Mouse (Mus musculus): Measurements from ENCODE around the gene Olfr1272. TPM values are rescaled to one million over a fixed set of nuclear protein-coding genes. Genes with fewer than 3 reads are reported as not detected.
"Not testable (repeated sequence)": the region's sequence is repeated elsewhere in the genome, so short reads cannot be mapped to it uniquely, and the experiment has no call there.

Olfr1272 gene
- total RNA-seq (2022): not detected

GRCm38 (mm10) chr2:90292741-90293140 lies at the start of gene Olfr1272:
TSS of gene Olfr1272 (minus strand) at chr2:90292841.
- no peak for DNase-seq

DNA sequence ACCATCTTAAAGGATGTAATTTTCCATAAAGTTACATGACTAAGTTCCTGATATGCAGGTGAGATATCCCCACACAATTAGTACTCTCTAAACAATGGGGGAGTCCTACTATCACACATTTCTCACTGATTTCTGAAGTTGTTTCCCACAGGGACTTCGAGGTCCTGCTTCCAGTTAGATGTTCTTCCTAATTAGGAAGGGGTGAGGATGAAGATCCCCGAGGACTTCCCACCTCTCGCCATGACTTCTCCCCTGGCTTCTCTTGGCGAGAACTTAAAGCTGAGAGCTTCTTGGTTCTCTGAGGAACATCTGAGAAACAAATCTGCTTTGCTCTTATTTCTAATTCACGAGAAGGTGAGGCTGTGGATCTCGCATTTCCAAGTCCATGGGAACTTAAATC lies 29.3 kb upstream of the Olfr1272 start, which contains the start of gene Gm13769:
Gene Gm13769, plus strand, starts transcription at position 301 of the 400 bp plus-strand sequence.
- DNase-seq: not testable (repeated sequence)

- no peak for DNase-seq
These were observed 21.7 kb downstream of the Olfr1272 start, which contains the start of gene Olfr1271 for GRCm38 (mm10) chr2:90270932-90271331. TSS of gene Olfr1271 (minus strand) at chr2:90271032.

- no peak for DNase-seq
These were observed 35.1 kb downstream of the Olfr1272 start, which contains the start of gene Olfr142 for GRCm38 (mm10) chr2:90257492-90257891. TSS of gene Olfr142 (minus strand) at chr2:90257592.

Other genes with a start within 250 kb of the Olfr1272 start
- not detected for gene Olfr140, start 229.2 kb downstream of the Olfr1272 start, total RNA-seq (2022)
- not detected for gene Olfr1269, start 171.4 kb downstream of the Olfr1272 start, total RNA-seq (2022)
- not detected for gene Olfr32, start 150.5 kb downstream of the Olfr1272 start, total RNA-seq (2022)
- gene Olfr1270, start 139.8 kb downstream of the Olfr1272 start, total RNA-seq (2022): not detected
- under 1 TPM in 1 of 4 experiments, not detected in 3; 0.11 TPM for gene Olfr1506, start 68.3 kb downstream of the Olfr1272 start, total RNA-seq (2022)
- gene Olfr142, start 35.2 kb downstream of the Olfr1272 start, total RNA-seq (2022): not detected
- gene Olfr1271, start 21.8 kb downstream of the Olfr1272 start, total RNA-seq (2022): not detected
- gene Gm13769, start 29.4 kb upstream of the Olfr1272 start, total RNA-seq (2022): under 1 TPM in 1 of 4 experiments, not detected in 3; 0.15 TPM
- gene Olfr1274-ps, start 105.8 kb upstream of the Olfr1272 start, total RNA-seq (2022): not detected